Mouse (Mus musculus) limb, embryonic 15.5 days (tissue): ENCODE measurements around the gene Ppm1h. TPM values are rescaled to one million over a fixed set of nuclear protein-coding genes. Genes with fewer than 3 reads are reported as not detected.
"Not testable (repeated sequence)": the region's sequence is repeated elsewhere in the genome, so short reads cannot be mapped to it uniquely, and the experiment has no call there.

Experiments used
- ATAC-seq: fragments of 200-750 bp; cut with Nextera tagmentation; 2 replicates; pipeline ENCODE4 v1.8.0; 2017; ENCODE audit warnings: low read depth, moderate TSS enrichment; ENCODE audit not compliant: insufficient number of reproducible peaks, low FRiP score, low TSS enrichment
- H3K27ac ChIP-seq: fragments of 300-500 bp; sonication (generic); 2 replicates; pipeline ENCODE4 v1.5.1; 2015; ENCODE audit warnings: moderate library complexity, mild to moderate bottlenecking, inconsistent platforms
- H3K27me3 ChIP-seq: fragments of 300-500 bp; sonication (generic); 2 replicates; pipeline ENCODE4 v1.6.1; 2015; ENCODE audit warnings: inconsistent platforms
- H3K36me3 ChIP-seq: fragments of 300-500 bp; sonication (generic); 2 replicates; pipeline ENCODE4 v1.6.1; 2015; ENCODE audit warnings: inconsistent platforms
- H3K4me1 ChIP-seq: fragments of 300-500 bp; sonication (generic); 2 replicates; pipeline ENCODE4 v1.6.1; 2015; ENCODE audit warnings: inconsistent platforms
- H3K4me2 ChIP-seq: fragments of 300-500 bp; sonication (generic); 2 replicates; pipeline ENCODE4 v1.6.1; 2015; ENCODE audit warnings: mild to moderate bottlenecking, inconsistent platforms
- H3K4me3 ChIP-seq: fragments of 300-500 bp; sonication (generic); 2 replicates; pipeline ENCODE4 v1.5.1; 2015; ENCODE audit warnings: mild to moderate bottlenecking, inconsistent platforms
- H3K9ac ChIP-seq: fragments of 300-500 bp; sonication (generic); 2 replicates; pipeline ENCODE4 v1.6.1; 2015; ENCODE audit warnings: inconsistent platforms
- H3K9me3 ChIP-seq: fragments of 300-500 bp; sonication (generic); 2 replicates; pipeline ENCODE4 v1.6.1; 2016; ENCODE audit warnings: inconsistent platforms
- WGBS: fragments of 180-500 bp; shearing (Covaris S2); methylation state at CpG from one replicate; pipeline ENCODE4 v1.1.7; 2015; 5-methylcytosine and 5-hydroxymethylcytosine counted together
- polyA plus RNA-seq: library from polyadenylated mRNA; unstranded; fragments of >200 nt; fragmentation: Nextera tagmentation; extraction: Ambion mirVana; gene quantifications from 2 replicates; pipeline ENCODE4 v1.2.1, GENCODE M21; 2015

Gene Ppm1h
- polyA plus RNA-seq, 1 experiment from 2014 or later: 3.2 TPM

DNA sequence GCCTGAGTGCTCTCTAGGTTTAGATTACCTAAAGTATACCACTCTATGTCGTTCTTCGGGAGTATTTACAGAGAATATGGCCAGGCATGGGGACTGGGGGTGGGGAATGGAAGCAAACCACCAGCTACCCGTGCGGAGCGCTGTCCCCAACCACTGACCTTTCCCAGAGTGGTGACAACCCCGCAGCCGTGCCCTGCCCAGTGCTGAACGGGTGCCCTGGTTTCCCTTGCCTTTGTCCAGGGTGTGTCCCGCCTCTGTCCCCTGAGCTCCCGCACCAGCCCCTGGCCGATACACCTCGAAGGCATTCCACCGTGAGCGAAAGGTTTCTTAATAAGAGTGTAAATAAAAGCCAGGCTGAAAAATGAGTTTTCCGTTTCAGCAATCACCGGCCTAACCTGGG, 282.2 kb downstream of the Ppm1h start:
- Histone ChIP-seq H3K9ac (no peak overlapping the region), H3K36me3 (no peaks in the 10 kb centered on the region), H3K9me3 (no peaks in the 10 kb centered on the region), H3K4me2 (no peak overlapping the region), H3K27ac (no peak overlapping the region), H3K4me1 (peaks cover 25% of the 10 kb centered on the region), H3K27me3 (no peaks in the 10 kb centered on the region; the same call in 1 of the 2 replicates), H3K4me3 (no peak overlapping the region)
- no peak for ATAC-seq
- WGBS: 48% methylated on average over 16 of the region's 16 CpGs

DNA sequence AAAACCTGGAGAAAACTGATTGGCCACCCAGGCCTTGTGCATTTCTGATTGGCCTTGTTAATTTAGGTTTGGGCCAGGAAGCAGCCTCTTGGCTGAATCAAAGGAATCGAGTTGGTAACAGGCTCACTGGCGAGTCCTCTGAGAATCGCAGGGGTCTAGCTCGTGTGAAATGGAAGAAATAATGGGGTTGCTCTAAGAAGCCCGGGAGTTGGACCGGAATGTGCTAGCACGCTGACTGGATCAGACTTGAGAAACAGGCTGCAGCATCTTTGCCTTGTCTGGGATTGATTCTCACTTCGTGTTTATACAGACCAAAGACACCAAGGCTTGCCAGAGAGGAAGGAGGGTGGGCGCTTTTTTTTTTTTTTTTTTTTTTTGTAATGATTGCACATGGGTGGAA, 282.9 kb downstream of the Ppm1h start:
- no peaks in the 10 kb centered on the region; the same call in 1 of the 2 replicates for H3K27me3 ChIP-seq
- H3K27ac ChIP-seq: no peak overlapping the region
- H3K36me3 ChIP-seq: no peaks in the 10 kb centered on the region
- H3K4me1 ChIP-seq: peaks cover 30% of the 10 kb centered on the region
- no peak overlapping the region for H3K4me3 ChIP-seq
- ATAC-seq: no peak
- H3K9ac ChIP-seq: no peak overlapping the region
- H3K9me3 ChIP-seq: no peaks in the 10 kb centered on the region
- no peak overlapping the region for H3K4me2 ChIP-seq
- WGBS: 49% methylated on average over 9 of the region's 9 CpGs

DNA sequence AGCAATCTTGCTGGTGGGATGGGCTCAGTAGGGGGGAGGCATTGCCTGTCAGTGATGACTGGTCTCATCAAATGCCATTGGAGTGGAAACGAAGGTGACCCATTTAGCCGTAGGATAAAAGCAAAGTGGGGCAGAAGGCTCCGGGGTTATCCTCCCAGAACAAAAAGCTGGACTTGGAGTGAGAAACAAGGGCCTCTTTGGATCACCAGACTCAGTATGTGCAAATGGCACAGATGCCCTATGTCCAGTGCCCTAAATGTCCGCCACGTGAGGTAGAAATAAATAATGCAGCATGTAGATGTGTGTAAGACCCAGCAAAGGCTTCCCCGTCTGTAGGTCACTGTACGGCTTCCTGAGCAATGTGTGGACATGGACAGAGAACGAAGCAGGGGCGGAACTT, 284.1 kb downstream of the Ppm1h start:
- no peaks in the 10 kb centered on the region for H3K36me3 ChIP-seq
- H3K4me1 ChIP-seq: peaks cover 30% of the 10 kb centered on the region
- H3K4me2 ChIP-seq: no peak overlapping the region
- H3K9me3 ChIP-seq: no peaks in the 10 kb centered on the region
- no peak overlapping the region for H3K27ac ChIP-seq
- 78% methylated on average over 9 of the region's 9 CpGs for WGBS
- no peaks in the 10 kb centered on the region; the same call in 1 of the 2 replicates for H3K27me3 ChIP-seq
- no peak overlapping the region for H3K9ac ChIP-seq
- no peak for ATAC-seq
- H3K4me3 ChIP-seq: no peak overlapping the region

DNA sequence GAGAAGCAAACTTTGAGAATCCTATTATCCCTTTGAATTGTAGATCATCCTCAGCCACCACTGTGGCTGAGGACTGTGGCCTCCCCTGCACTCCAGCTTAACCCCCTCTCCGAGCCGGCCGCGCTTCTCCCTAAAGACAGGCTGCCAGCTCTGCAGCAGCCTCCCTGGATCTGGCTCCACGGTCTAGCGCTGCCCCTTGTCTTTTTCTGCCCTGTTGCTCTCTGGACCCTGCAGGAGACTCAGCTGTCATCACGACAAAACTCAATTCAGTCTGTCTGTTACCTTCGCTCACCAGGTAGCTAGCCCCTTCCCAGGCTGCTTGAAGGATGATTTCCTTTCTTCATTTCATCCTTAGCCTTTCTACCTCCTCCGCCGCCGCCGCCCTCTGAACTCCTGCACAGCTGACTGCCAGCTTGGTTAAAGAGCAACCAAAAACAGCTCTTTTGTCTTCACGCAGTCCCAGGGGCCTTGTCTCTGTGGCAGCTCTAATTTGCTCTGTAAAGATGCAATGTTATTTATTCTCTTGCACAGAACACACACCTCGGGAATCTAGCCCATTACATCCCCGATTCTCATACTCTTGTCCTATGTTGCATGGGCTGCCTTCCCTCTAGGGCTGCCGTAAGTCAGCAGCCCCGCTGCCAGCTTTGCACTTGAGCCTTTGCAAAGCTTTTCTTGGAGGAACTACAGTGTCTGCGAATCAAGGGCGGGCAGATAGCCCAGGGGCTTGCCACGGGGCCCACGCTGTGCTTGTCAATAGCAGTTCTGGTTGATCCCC, 285.1 kb downstream of the Ppm1h start:
- H3K9me3 ChIP-seq: no peaks in the 10 kb centered on the region
- no peak overlapping the region for H3K9ac ChIP-seq
- H3K4me3 ChIP-seq: peak overlapping the region; percentile 13
- peak overlapping the region; percentile 37 for H3K4me2 ChIP-seq
- H3K36me3 ChIP-seq: no peaks in the 10 kb centered on the region
- ATAC-seq: no peak
- H3K27me3 ChIP-seq: no peaks in the 10 kb centered on the region; the same call in 1 of the 2 replicates
- WGBS: 13% methylated on average over 21 of the region's 21 CpGs
- peaks cover 30% of the 10 kb centered on the region for H3K4me1 ChIP-seq
- no peak overlapping the region for H3K27ac ChIP-seq

DNA sequence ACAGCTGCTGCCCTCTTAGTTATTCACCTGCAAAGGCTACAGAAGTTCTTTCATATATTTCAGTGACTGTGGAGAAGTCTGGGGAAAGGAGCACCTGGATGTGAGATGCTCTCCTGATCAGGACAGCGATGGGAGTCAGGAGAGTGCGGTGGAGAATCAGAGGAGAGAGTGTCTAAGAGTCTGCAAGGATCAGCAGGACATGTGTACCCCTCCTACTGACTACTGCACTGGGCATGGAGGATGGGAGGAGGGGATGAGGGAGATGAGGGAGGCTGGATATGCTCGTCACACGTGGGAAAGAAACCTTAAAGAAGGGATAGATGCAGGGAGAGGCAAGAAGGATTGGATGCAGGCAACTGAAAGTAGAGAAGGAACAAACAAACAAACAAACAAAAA, 285.7 kb downstream of the Ppm1h start:
- Histone ChIP-seq H3K9ac (no peak overlapping the region), H3K4me3 (no peak overlapping the region), H3K4me2 (peak overlapping the region; percentile 37; the same call in 1 of the 2 replicates), H3K9me3 (no peaks in the 10 kb centered on the region), H3K36me3 (no peaks in the 10 kb centered on the region), H3K27ac (no peak overlapping the region), H3K27me3 (no peaks in the 10 kb centered on the region; the same call in 1 of the 2 replicates), H3K4me1 (peaks cover 30% of the 10 kb centered on the region)
- no peak for ATAC-seq
- WGBS: 48% methylated on average over 4 of the region's 4 CpGs

DNA sequence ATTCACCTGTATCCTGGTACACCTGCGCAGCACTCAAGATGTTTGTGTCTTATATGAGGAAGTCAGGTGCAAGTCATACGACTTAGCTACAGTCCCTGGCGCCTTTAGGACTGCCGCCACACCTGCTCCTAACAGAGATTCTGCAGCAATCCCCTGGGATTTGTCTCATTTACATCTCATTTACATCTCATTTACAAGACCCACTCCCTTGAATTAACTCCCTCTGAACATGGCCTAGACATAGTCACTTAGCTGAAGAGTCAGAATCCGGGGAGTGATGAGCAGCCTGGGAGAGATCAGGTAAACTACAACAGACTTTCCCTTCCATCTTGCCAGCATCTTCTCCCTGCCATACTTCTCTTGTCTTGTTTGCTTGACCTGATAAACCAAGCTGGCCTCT, 287.1 kb downstream of the Ppm1h start:
- not testable (repeated sequence) for H3K27me3 ChIP-seq, ATAC-seq, H3K4me3 ChIP-seq, H3K4me2 ChIP-seq, H3K36me3 ChIP-seq, H3K9me3 ChIP-seq, H3K9ac ChIP-seq, H3K27ac ChIP-seq
- peaks cover 27% of the 10 kb centered on the region for H3K4me1 ChIP-seq
- 92% methylated on average over 5 of the region's 5 CpGs for WGBS

DNA sequence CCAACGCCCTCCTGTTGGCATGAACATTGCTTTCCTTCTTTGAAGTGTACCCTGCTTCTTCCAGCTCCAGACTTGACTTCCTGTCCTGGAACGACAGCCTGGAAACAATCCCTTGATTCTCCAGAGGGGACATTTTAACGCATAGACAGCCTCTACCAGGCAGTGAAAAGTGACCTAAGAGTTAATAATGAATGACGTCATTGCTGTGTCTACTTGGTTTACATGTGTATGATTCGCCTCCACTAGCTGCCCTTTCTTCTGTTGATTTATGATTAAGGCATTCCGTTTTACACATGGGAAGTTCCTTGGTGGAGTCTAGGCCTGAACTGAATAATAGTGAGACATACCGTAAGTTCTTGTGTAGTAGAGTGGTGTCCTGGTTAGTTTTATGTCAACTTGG, 287.9 kb downstream of the Ppm1h start:
- no peaks in the 10 kb centered on the region for H3K36me3 ChIP-seq
- whole genome bisulfite sequencing: 45% methylated on average over 7 of the region's 7 CpGs
- H3K27ac ChIP-seq: no peak overlapping the region
- H3K4me2 ChIP-seq: no peak overlapping the region
- H3K27me3 ChIP-seq: no peaks in the 10 kb centered on the region; the same call in 1 of the 2 replicates
- H3K4me1 ChIP-seq: peaks cover 20% of the 10 kb centered on the region
- no peaks in the 10 kb centered on the region for H3K9me3 ChIP-seq
- no peak for ATAC-seq
- no peak overlapping the region for H3K4me3 ChIP-seq
- H3K9ac ChIP-seq: no peak overlapping the region

DNA sequence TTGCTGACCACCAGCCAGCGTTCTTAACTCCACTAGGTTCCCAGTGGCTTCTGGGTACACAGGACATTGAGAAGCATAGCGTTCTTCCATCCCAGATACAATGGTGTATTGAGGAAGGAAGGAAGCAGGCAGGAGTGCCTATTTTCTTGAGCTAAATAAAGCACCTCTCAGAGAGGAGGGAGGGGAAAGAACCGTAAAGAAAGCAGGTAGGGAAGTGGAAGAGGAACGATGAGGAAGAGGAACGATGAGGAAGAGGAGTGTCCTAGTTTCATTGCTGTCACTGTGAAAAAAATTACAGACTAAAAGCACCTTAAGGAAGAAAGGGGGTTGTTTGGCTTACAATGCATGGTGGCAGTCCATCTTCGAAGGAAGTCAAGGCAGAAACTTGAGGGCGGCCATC, 291.6 kb downstream of the Ppm1h start:
- no peaks in the 10 kb centered on the region for H3K9me3 ChIP-seq
- no peak for ATAC-seq
- H3K27ac ChIP-seq: no peak overlapping the region
- H3K4me2 ChIP-seq: no peak overlapping the region
- H3K36me3 ChIP-seq: no peaks in the 10 kb centered on the region
- H3K27me3 ChIP-seq: no peaks in the 10 kb centered on the region
- WGBS: 88% methylated on average over 7 of the region's 7 CpGs
- H3K4me3 ChIP-seq: no peak overlapping the region
- H3K4me1 ChIP-seq: 0 out of 2 replicates have a peak, but pooled peaks cover 5% of the 10 kb centered on the region
- H3K9ac ChIP-seq: no peak overlapping the region

DNA sequence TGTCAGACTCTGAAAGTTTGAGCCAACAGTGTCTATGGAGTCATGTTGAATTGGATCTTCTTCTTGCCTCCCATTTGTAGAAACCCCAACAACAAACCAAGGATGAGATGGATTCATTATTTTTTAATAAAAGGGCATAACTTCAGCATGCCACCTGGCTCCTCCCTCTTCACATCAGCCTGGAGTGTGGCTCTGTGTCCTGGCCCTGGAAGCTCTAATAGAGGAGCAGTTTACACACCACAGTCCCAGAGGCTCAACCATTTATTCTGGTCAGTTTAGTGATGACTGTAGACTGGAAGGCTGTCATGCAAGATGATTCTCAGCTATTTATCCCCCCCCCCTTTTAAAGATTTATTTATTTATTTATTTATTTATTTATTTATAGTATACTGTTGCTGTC, 294.7 kb downstream of the Ppm1h start:
- Histone ChIP-seq H3K4me2 (no peak overlapping the region), H3K9ac (no peak overlapping the region), H3K4me3 (no peak overlapping the region), H3K4me1 (no peaks in the 10 kb centered on the region), H3K9me3 (no peaks in the 10 kb centered on the region), H3K36me3 (no peaks in the 10 kb centered on the region), H3K27ac (no peak overlapping the region), H3K27me3 (no peaks in the 10 kb centered on the region)
- no peak for ATAC-seq

DNA sequence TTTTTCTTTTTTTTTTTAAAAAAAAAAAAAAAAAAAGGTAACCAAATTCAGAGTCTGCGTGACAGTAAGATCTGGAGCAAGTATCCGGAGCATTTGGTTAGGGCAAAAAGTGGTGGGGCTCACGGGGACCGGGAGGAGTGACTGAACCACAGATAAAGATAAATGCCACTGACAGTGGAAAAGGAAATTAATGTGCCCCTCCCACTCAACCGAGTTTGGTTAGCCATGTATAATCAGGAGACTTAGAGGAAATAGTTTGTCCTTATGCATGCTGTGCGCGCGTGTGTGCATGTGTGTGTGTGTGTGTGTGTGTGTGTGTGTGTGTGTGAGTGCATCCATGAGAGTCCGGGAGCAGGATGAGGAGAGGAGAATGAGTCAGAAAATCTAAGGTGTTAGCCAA, 297.5 kb downstream of the Ppm1h start:
- Histone ChIP-seq H3K4me2 (no peak overlapping the region), H3K9me3 (no peaks in the 10 kb centered on the region), H3K4me1 (no peaks in the 10 kb centered on the region), H3K9ac (no peak overlapping the region), H3K27ac (no peak overlapping the region), H3K4me3 (no peak overlapping the region), H3K27me3 (no peaks in the 10 kb centered on the region), H3K36me3 (peaks cover 19% of the 10 kb centered on the region)
- no peak for ATAC-seq
- 72% methylated on average over 9 of the region's 9 CpGs for WGBS

DNA sequence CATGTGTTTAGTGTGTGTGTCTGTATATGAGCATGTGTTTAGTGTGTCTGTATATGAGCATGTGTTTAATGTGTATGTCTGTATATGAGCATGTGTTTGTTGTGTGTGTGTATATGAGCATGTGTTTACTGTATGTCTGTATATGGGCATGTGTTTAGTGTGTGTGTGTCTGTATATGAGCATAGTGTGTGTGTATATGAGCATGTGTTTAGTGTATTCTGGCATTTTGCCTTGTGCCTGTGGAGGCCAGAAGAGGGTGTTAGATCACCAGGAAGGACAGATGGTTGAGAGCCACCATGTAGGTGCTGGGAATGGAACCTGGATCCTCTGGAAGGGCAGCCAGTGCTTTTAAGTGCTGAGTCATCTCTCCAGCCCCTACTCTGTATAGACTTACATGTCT, 300.8 kb downstream of the Ppm1h start:
- H3K27me3 ChIP-seq: no peaks in the 10 kb centered on the region
- no peak overlapping the region for H3K9ac ChIP-seq
- peaks cover 28% of the 10 kb centered on the region for H3K36me3 ChIP-seq
- H3K4me2 ChIP-seq: no peak overlapping the region
- no peak overlapping the region for H3K4me3 ChIP-seq
- no peaks in the 10 kb centered on the region for H3K9me3 ChIP-seq
- H3K27ac ChIP-seq: no peak overlapping the region
- H3K4me1 ChIP-seq: peaks cover 4% of the 10 kb centered on the region; the same call in 1 of the 2 replicates
- no peak; the same call in 1 of the 2 replicates for ATAC-seq

DNA sequence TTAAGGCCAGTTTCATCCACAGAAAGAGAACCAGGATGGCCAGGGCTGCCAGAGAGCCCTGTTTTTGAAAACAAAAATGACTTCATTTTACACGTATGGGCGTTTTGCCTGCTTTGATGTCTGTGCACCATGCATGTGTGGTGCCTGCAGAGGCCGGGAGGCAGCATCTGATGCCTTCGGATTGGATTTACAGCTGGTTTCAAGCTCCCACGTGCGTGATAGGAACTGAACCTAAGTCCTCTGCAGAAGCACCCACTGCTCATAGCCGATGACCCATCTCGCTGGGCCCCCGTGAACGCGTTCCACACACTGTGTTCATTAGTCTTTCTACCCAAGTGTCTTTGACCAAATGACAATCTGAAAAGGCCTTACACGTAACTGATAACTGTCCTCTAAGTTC, 301.6 kb downstream of the Ppm1h start:
- WGBS: 90% methylated on average over 12 of the region's 12 CpGs
- Histone ChIP-seq H3K4me2 (no peak overlapping the region), H3K27me3 (no peaks in the 10 kb centered on the region), H3K27ac (no peak overlapping the region), H3K9me3 (no peaks in the 10 kb centered on the region), H3K36me3 (peaks cover 28% of the 10 kb centered on the region), H3K9ac (no peak overlapping the region), H3K4me3 (no peak overlapping the region), H3K4me1 (peaks cover 4% of the 10 kb centered on the region; the same call in 1 of the 2 replicates)
- no peak for ATAC-seq
